Mouse (Mus musculus): Measurements from ENCODE around the gene Cfap77.
A peak's percentile ranks its signal among the peaks of the same experiment; 100 is the strongest.
"Not testable (repeated sequence)": the region's sequence is repeated elsewhere in the genome, so short reads cannot be mapped to it uniquely, and the experiment has no call there.

Gene Cfap77

DNA sequence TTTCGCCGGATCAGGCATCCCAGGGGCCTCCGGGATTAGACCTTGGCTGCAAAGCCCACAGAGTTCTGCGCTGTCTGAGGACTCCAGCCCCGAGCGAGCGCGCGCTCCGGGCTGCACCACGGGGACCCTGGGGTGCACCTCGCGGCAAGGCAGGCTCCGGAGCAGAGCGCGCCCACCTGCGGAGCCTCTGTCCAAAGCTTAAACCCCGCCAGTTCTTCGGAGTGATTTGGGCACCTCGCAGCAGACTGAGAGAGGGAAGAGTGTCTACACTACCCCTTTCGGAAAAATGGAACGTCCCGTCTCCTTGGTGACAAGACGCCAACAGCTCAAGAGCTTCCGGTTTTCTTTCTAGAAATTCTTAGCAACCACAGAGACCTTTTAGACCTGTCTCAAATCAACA is at the start of gene Cfap77:
Gene Cfap77, minus strand, starts transcription at position 76 of the 400 bp plus-strand sequence.
- peak; percentile 80 for DNase-seq

DNA sequence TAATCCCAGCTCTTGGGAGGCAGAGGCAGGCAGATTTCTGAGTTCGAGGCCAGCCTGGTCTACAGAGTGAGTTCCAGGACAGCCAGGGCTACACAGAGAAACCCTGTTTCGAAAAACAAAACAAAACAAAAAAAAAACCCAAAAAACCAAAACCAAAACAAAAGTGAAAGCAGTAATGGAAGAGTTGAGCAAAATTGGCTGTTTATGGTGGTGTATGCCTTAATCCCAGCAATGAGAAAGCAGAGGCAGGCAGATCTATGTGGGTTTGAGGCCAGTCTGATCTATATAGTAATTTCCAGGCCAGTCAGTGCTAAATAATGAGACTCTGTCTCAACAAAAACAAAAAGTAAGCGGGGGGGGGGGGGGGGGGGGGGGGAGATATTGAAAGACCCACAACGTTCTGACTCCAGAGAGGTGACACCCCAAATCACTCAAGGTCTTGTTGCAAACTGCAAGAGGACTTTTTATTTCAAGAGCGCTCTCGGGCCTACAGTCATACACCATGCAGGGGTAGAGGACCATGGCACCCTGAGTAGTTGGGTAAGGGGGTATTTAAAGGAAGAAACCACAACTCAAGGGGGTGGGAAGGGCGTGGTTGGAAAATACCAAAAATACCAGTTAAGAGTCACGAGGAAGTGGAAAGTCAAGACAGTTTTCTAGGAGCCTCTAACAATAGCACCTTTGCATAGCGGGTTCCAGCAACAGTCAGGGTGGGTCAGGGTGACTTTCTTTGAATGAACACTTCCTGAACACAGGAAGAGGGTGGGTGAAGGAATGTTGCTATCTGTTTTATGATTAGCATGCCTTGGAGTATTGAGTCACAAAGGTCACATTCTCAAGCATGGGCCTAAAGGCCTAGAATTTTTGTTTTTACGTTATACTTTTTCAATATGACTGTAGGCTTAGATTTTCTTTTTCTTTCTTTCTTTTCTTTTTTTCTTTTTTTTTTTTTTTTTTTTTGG is 47.8 kb upstream of the Cfap77 start:
- DNase-seq, result not testable (repeated sequence)

DNA sequence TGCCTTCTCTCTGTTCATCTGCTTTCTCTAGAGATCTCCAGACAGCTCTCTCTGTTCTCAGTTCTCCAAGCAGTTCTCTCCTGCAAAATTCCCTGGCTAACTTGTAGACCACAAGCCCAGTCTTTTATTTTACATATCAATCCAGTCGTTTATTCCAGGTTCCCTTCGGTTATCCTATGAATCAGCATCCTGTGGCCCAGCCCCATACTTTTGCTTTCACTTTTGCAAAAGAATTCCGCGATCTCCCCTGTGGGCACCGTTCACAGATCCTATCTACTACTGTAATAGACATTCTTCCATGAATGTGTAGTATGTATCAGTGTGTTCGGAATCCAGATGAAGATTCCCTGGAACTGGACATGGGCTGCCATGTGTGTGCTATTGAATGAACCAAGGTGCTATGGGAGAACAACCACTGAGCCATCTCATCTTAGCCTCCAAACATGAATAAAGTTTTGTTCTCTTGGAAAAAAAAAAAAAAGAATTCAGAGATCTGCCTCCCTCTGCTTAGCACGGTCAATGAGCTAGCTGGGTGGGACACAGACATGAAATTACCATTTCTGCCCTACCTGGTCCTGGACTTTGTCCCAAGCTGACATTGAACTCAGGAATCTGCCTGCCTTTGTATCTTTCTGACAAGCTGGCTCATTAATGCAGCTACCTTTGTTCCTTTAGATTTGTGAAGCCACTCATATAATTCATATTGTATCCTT is 46.1 kb upstream of the Cfap77 start:
- DNase-seq, result no peak

DNA sequence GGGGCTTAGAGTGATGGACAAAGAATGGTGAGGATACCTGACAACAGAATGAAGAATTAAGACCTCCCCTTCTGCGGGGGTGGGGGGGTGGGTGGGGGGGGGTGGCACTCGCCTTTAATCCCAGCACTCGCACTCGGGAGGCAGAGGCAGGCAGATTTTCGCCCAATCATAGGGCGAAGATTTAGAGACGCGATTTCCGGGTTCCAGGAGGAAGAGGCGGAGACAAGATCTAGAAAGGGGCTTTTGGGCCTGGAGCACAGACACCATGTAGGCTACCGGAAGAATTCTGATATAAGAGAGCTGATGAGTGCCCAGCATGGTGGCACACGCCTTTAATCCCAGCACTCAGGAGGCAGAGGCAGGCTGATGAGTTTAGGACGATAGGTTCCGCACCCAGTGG is 44.8 kb upstream of the Cfap77 start:
- DNase-seq, result no peak

GRCm38 (mm10) chr2:29098786-29099185 is 43.9 kb upstream of the Cfap77 start:
- no peak for DNase-seq

GRCm38 (mm10) chr2:29097955-29098354 is 43.1 kb upstream of the Cfap77 start:
- not testable (repeated sequence) for DNase-seq

- no peak for DNase-seq
Measured at GRCm38 (mm10) chr2:29097465-29097864, 42.6 kb upstream of the Cfap77 start.

GRCm38 (mm10) chr2:29096751-29097150 is 41.9 kb upstream of the Cfap77 start:
- no peak for DNase-seq

GRCm38 (mm10) chr2:29095674-29096073 is 40.8 kb upstream of the Cfap77 start:
- DNase-seq, result no peak

GRCm38 (mm10) chr2:29089276-29089675 is 34.4 kb upstream of the Cfap77 start:
- DNase-seq, result not testable (repeated sequence)

- DNase-seq, result no peak
Measured at GRCm38 (mm10) chr2:29086026-29086425, 31.2 kb upstream of the Cfap77 start.

- peak; percentile 11 for DNase-seq
Measured at GRCm38 (mm10) chr2:29081965-29082364, 27.1 kb upstream of the Cfap77 start.

GRCm38 (mm10) chr2:29076226-29076625 is 21.4 kb upstream of the Cfap77 start:
- no peak for DNase-seq

DNA sequence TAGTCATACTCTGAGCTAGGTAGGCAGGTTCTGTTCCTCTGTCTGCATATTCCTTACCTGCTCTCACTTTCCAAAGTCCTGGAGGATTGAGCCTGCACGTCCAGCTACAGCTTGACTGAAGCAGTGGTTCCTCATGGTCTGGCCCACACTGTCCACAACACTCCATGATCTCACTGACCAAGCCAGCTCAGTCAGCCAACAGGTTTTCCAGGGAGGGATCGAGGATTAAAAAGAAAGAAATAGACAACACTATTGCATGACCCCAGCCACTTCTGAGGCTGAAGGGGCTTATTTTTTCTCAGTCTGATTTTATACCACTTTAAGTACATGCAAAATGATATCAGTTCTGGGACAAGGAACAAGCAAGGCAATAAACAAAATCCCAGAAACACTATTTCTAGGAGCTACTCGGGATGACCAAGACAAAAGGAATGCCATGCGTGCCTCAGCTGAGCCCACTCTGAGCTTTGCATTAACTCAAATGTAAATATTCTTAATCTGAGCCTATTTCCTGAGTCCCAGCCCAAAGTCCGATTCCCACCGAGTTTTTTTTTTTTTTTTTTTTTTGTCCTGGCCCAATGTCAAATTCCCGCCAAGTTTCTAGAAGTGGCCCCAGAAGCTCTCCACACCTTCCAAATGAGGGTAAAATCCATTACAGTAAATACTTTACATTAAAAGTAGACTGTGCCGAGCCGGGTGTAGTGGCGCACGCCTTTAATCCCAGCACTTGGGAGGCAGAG is 20.6 kb upstream of the Cfap77 start:
- DNase-seq, result no peak

GRCm38 (mm10) chr2:29074676-29075075 is 19.8 kb upstream of the Cfap77 start:
- no peak for DNase-seq

- DNase-seq, result peak; percentile 49
Measured at GRCm38 (mm10) chr2:29066410-29066809, 11.5 kb upstream of the Cfap77 start.

GRCm38 (mm10) chr2:29065796-29066195 is 10.9 kb upstream of the Cfap77 start:
- DNase-seq, result no peak

DNA sequence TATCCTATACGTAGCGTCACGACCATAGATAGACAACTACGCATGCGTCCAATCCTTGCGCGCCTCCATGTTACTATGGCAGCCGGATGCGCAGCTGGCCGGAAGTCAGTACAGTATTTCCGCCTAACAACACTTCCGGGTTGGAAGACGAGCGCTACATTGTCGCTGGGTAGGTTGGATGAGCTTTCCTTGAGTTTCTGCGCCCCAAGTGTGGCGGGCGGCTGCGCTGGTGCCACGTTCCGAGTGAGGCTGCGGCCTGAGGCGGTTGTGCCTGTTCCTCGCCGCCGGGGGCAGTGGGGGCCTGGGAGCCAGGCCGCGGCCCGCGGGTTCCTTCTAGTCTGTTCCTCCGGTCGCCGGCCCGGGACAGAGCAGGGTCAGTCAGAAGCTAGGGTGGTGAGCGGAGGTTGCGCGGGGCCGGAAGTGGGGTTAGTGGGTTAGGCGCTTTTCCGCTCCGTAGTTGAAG is 5.3 kb upstream of the Cfap77 start, which contains the start of gene Ttf1:
Gene Ttf1, plus strand, starts transcription at position 128 of the 463 bp plus-strand sequence.
- DNase-seq, result peak; percentile 94

- DNase-seq, result no peak
Measured at GRCm38 (mm10) chr2:29054545-29054935, 326 bp downstream of the Cfap77 start.

DNA sequence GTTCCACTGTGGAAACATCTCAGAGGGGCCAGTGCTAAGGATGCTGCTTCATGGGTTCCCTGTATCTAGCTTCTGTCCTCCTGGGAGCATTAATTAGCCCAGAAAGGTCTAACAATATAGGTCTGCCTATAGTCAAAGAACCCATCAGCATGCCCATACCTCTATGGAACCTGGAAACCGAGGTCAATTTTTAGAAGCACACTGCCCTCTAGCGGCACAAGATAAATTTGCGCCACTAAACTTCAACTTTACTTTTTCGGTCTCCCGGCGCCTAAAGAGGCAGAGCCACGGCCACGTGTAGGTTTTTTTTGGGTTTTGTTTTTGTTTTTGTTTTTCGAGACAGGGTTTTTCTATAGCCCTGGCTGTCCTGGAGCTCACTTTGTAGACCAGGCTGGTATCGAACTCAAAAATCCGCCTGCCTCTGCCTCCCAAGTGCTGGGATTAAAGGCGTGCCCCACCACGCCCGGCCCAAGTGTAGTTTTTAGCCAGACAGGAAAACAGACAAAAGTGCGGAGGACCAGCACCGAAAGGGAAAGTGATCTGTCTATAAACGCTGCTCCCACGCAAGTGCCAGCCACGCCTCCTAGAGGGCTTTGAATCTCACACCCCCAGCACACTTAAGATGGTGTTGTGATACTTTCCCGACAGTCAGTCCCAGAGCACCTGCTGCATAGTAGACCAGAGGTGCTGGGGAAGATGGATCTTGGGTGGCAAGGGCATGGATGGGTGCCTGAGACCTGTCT is 893 bp downstream of the Cfap77 start:
- peak; percentile 73 for DNase-seq

DNA sequence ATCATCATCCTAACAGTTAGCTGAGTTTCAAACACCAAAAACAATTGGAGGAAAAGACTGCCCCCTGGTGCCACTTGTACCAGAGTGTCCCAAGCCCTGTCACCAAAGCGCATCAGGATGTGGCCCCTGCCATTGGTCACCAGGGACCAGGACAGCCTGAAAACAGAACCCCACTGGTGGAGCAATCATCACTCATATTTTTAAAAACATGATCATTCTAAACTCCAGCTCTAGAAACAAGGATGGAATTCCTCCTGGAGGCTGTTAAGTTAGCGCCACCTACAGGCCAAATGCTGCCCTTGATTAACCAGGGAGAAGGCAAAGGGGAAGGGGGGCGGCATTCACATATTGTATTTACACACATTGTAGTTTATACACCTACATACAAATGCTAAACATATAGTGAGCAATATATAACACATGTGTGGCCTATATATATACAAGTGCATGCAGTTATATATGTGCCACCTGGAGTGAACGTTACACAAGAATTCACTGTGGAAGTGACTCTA is 1.9 kb downstream of the Cfap77 start:
- DNase-seq, result peak; percentile 81

DNA sequence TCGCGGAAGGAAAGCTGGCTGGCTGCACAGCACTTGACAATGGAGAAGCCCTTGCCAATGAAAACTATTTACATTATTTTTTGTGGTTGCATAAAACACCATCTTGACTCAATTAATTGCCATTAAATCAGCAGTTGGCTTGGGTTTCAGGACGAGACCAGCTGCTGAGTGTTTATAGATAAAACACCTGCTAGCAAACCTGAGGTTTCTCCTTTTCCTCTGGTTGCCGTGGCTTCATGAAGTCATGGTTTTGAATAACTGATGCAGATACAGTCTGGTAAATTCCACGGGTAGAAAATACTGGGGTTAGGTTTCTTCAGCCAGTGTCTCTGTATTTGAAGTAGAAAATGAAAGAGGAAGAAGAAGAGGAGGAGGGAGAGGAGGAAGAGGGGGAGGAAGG is 2.9 kb downstream of the Cfap77 start:
- no peak for DNase-seq
